Mouse (Mus musculus) neural tube, embryonic 15.5 days (tissue): ENCODE measurements at regions not wholly inside any gene's neighbourhood (a gene's known extent, or its start where the extent isn't known, plus 50 kb on each side); places are given as distances from the start of the nearest gene placed in this dataset.

Source experiments
- ATAC-seq: fragments of 200-750 bp; cut with Nextera tagmentation; 2 replicates; pipeline ENCODE4 v1.8.0; 2017; ENCODE audit warnings: mild to moderate bottlenecking, moderate TSS enrichment, moderate library complexity; ENCODE audit not compliant: low FRiP score
- H3K27ac ChIP-seq: fragments of 300-500 bp; sonication (generic); replicated peaks from 2 replicates; pipeline ENCODE4 v1.5.1; 2015; ENCODE audit warnings: mild to moderate bottlenecking, inconsistent platforms
- H3K27me3 ChIP-seq: fragments of 300-500 bp; sonication (generic); replicated peaks from 2 replicates; pipeline ENCODE4 v1.6.1; 2015; ENCODE audit warnings: inconsistent platforms
- H3K36me3 ChIP-seq: fragments of 300-500 bp; sonication (generic); 2 replicates; pipeline ENCODE4 v1.6.1; 2015; ENCODE audit warnings: inconsistent platforms
- H3K4me1 ChIP-seq: fragments of 300-500 bp; sonication (generic); 2 replicates; pipeline ENCODE4 v1.6.1; 2015; ENCODE audit warnings: inconsistent platforms
- H3K4me2 ChIP-seq: fragments of 300-500 bp; sonication (generic); 2 replicates; pipeline ENCODE4 v1.6.1; 2015; ENCODE audit warnings: inconsistent platforms, mild to moderate bottlenecking, moderate library complexity
- H3K4me3 ChIP-seq: fragments of 300-500 bp; sonication (generic); replicated peaks from 2 replicates; pipeline ENCODE4 v1.5.1; 2015; ENCODE audit warnings: mild to moderate bottlenecking, inconsistent platforms
- H3K9ac ChIP-seq: fragments of 300-500 bp; sonication (generic); replicated peaks from 2 replicates; pipeline ENCODE4 v1.6.1; 2015; ENCODE audit warnings: mild to moderate bottlenecking, inconsistent platforms
- H3K9me3 ChIP-seq: fragments of 300-500 bp; sonication (generic); replicated peaks from 2 replicates; pipeline ENCODE4 v1.6.1; 2016; ENCODE audit warnings: inconsistent platforms
- WGBS: fragments of 180-500 bp; shearing (Covaris S2); methylation state at CpG from one replicate; pipeline ENCODE4 v1.1.7; 2015; ENCODE audit warnings: mixed read lengths; 5-methylcytosine and 5-hydroxymethylcytosine counted together

DNA sequence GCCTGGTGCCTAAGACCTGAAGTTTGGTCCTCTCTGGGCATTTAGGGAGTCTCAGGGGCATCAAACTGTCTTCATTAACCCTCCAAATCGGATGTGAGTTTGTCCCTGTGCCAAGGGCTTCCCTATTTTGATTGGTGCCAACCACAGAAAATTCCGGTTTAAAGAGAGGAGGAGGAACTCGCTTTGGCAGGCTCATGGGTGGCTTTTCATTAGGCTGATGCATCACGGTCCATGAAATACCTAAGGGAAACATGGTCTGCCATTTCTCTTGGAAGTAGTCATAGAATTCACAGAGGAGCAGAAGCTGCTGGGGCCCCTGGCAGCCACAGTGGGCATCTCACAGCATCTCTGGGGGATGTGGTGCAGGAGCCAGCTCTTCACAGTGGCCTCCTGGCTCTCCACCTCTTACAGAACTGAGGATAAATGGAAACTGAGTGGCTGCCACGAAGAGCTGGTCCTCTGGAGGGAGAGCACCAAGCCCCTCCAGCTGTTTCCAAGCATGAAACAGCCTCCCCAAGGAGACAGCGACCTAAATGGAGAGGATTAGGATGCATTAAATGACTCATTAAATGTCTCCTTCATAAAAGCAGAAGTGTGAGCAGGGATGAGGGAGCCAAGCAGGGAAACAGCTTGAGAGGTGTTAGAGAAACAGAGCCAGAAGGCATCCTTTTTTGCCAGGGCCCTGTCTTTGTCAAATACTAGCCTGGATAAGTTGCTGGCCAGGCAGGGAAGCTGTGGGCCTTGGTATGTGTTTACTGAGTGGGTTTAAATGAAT, 277.9 kb downstream of the Glrx3 start:
- no peak overlapping the region for H3K27ac ChIP-seq
- H3K36me3 ChIP-seq = no peaks in the 10 kb centered on the region
- no peak overlapping the region for H3K4me3 ChIP-seq
- H3K9ac ChIP-seq = no peak overlapping the region
- peaks cover 23% of the 10 kb centered on the region for H3K4me1 ChIP-seq
- H3K9me3 ChIP-seq = no peaks in the 10 kb centered on the region
- no peak overlapping the region for H3K4me2 ChIP-seq
- no peaks in the 10 kb centered on the region for H3K27me3 ChIP-seq
- 53% methylated on average over 6 of the region's 6 CpGs for WGBS
- ATAC-seq = no peak

DNA sequence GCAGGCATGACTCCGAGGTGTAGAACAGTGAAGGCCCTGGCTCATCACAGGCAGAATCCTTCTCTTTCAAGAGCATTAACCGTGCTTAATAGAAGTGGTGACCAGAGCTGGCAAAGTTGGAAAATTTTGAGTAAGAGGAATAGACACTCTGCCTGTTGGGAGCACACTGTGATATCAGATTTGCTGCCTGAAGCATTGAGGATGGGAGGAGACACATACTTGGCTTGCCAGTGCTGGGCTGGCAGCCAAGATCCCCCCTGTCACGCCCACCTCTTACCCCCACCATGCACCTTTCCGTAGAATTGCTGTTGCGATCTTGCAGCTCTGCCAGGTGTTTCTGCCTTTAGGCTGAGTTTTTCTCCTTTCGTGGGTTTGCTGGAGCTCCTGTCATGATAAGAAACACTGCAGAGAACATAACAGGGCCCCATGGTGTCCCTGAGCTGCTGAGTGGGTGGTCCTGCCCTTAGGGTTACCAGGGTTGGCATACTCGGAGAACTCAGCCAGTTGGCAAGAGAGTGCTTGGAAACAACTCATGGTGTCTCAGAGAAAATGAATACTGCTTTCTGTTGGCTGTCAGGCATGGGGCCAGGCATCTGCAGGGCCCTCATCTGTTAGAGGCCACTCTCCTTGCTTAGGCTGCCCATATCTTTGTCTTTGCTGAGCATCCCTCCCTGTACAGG, 286.1 kb downstream of the Glrx3 start:
- Histone ChIP-seq H3K9ac (no peak overlapping the region), H3K4me2 (no peak overlapping the region), H3K4me1 (peaks cover 6% of the 10 kb centered on the region; the same call in 1 of the 2 replicates), H3K27me3 (no peaks in the 10 kb centered on the region), H3K9me3 (no peaks in the 10 kb centered on the region), H3K27ac (peak overlapping the region; percentile 46; the same call in 1 of the 2 replicates), H3K36me3 (no peaks in the 10 kb centered on the region), H3K4me3 (no peak overlapping the region)
- 60% methylated on average over 7 of the region's 7 CpGs for WGBS
- ATAC-seq = peak; percentile 65; the same call in 1 of the 2 replicates

DNA sequence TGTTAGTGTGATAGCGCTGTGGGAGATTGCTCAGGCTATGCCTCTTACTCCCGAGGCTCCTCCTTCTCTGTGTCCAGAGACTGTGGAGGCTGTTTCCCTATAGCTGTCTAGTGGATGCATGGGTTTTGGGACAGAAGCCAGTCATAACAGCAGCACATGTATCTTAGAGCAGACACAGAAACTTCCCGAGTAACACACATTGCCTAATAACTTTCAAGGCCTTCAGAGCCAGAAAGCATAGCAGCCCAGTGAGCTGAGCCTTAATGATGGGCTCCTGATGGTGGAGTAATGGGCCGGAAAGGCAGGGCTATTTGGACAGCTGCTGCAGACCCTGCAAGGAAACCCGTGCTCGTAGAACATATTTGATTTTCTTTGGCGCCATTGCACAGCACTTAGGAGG, 288.6 kb downstream of the Glrx3 start:
- Histone ChIP-seq H3K9me3 (no peaks in the 10 kb centered on the region), H3K27me3 (no peaks in the 10 kb centered on the region), H3K4me2 (no peak overlapping the region), H3K9ac (no peak overlapping the region), H3K36me3 (no peaks in the 10 kb centered on the region), H3K4me1 (peaks cover 6% of the 10 kb centered on the region; the same call in 1 of the 2 replicates), H3K27ac (no peak overlapping the region), H3K4me3 (no peak overlapping the region)
- no peak for ATAC-seq
- WGBS = 52% methylated on average over 7 of the region's 7 CpGs

DNA sequence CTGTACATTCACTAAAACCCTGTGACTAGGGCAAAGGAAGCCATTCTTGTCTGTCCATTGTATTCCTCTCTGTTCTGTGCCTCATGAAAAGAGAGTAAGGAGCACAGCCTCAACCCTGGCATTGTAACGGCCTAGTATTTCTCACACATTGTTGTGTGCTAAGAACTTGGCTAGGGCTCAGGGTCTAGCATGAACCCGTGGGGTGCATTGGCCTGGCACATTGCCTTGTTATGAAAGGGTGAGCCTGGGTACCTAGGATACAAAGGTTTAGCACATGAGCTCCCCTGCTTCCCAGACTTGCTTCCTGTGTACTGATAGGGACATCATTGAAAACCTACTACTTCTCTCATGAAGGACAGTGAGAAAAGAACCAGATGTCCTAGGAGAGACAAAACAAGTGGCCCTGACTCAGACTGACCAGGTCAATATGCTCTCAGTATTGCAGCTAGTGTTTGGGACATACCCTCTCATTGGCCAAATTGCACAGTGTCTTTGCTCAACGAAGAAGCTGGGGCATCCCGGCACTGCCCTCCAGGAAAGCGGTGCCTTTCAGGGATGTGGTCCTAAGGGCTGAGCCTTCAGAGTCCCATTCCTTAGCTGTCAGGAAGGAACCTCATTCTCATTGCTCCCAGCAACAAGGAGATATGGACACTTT, 298.6 kb downstream of the Glrx3 start:
- Histone ChIP-seq H3K4me3 (no peak overlapping the region), H3K4me2 (no peak overlapping the region), H3K27me3 (no peaks in the 10 kb centered on the region), H3K36me3 (no peaks in the 10 kb centered on the region), H3K4me1 (peaks cover 4% of the 10 kb centered on the region; the same call in 1 of the 2 replicates), H3K9ac (no peak overlapping the region), H3K9me3 (no peaks in the 10 kb centered on the region), H3K27ac (no peak overlapping the region)
- ATAC-seq = no peak
- 80% methylated on average over 5 of the region's 5 CpGs for WGBS

DNA sequence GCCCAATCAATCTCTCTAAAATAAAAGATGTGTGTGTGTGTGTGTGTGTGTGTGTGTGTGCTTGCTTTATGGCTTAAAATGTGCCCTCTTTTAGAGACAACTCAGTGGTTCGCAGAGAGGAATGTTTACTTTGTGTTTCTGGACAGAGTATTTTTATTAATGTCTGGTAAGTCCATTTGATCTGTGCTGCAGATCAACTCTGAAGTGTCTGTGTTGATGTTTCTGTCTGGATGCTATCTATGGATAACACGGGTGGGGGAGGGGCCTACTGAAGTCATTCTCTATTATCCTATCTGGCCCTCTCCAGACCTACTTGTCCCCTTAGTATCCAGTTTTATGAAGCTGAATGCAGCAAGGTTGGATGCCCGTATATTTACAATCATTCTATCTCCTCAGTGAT, 304.3 kb downstream of the Glrx3 start:
- WGBS = 59% methylated on average over 3 of the region's 3 CpGs
- Histone ChIP-seq H3K27ac (peak overlapping the region; percentile 68), H3K4me2 (no peak overlapping the region), H3K9me3 (no peaks in the 10 kb centered on the region), H3K9ac (no peak overlapping the region), H3K36me3 (no peaks in the 10 kb centered on the region), H3K27me3 (no peaks in the 10 kb centered on the region), H3K4me1 (peaks cover 15% of the 10 kb centered on the region), H3K4me3 (no peak overlapping the region)
- ATAC-seq = no peak

DNA sequence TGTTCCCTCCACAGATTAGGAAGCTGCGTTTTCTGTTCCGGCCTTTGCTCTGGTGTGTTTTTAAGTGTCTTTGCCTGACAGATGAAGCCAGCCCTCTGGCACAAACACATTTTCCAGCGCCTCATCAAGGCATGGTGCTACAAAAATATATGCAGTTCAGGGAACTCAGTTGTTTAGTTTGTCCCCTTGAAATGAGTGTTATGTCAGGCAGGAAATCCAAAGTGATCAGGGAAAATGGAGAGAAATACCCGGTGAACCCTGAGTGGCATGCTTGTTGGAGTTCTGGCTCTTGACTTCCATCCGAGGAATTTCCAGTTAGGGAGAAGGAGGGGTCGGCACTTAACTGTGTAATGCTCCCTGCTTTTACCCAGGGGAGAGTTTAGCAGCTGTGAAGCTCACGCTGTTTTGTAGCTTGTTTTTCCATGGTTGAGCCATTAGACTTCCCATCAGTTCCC, 304.9 kb downstream of the Glrx3 start:
- peak overlapping the region; percentile 68 for H3K27ac ChIP-seq
- no peak for ATAC-seq

DNA sequence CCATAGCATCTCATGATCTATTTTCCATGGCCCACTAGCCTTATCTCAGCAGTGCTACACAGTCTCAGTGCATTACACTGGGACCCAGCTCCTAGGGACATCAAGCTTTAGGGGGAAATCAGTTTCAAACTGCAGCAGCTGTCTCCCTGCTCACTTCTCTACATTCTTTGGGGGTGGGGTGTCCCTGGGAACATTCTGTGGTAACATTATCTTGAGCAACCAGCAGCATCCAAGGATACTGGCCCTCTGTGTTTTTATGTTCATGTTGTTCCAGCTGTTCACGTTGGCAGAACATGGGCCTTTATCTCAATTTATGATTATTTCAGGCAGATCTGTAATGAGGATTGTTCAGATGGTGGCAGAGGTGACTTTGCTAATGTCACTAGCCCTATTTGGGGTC, 308.2 kb downstream of the Glrx3 start:
- Histone ChIP-seq H3K27me3 (no peaks in the 10 kb centered on the region), H3K9me3 (no peaks in the 10 kb centered on the region), H3K9ac (no peak overlapping the region), H3K4me1 (peaks cover 21% of the 10 kb centered on the region), H3K4me2 (no peak overlapping the region), H3K36me3 (no peaks in the 10 kb centered on the region), H3K27ac (no peak overlapping the region), H3K4me3 (no peak overlapping the region)
- 49% methylated on average over 1 of the region's 1 CpGs for WGBS
- no peak for ATAC-seq

More for the DNA sequence above, 304.9 kb downstream of the Glrx3 start:
- no peak overlapping the region for H3K9ac ChIP-seq
- no peak overlapping the region for H3K4me3 ChIP-seq
- peaks cover 15% of the 10 kb centered on the region for H3K4me1 ChIP-seq
- H3K4me2 ChIP-seq = no peak overlapping the region
- H3K9me3 ChIP-seq = no peaks in the 10 kb centered on the region
- 36% methylated on average over 7 of the region's 7 CpGs for WGBS
- H3K27me3 ChIP-seq = no peaks in the 10 kb centered on the region
- H3K36me3 ChIP-seq = no peaks in the 10 kb centered on the region

DNA sequence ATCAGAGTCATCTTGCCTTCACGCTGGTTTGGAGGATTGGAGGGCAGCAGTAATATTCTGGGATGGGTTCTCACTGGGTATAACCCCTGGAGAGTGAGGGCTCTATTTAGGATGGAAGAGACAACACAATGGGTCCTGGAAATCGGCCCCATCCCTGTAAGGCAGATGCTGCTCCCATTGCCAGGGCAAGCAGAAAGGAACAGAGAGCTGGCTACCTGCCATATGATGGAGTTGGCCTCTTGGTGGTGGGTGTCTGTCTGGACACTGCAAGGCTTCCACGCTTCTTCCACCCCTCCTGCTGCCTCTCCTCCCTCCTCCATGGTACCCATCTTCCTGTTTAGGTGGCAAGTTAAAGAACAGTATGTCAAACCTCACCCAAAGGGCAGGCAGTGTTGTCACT, 308.6 kb downstream of the Glrx3 start:
- WGBS = 67% methylated on average over 3 of the region's 3 CpGs
- ATAC-seq = no peak

DNA sequence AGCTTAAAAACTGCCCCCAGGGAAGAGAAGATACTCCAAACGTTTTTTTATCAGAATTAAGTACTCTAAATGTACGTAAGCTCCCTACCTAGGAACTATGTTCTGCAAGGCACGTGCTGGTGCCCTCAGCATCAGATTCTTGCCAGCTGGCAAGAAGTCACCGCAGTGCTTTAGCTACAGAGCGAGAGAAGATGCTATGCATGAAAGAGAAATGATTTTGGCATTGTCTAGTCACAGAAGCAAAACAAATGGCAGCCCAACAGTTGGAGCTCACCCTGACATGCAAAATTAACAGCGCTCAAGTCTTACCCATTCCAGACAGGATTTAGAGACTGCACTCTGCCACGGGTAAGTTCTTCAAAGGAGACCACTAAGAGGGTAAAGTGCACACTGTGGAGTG, 311.5 kb downstream of the Glrx3 start:
- no peak overlapping the region for H3K9ac ChIP-seq
- no peak overlapping the region for H3K4me3 ChIP-seq
- H3K27me3 ChIP-seq = no peaks in the 10 kb centered on the region
- H3K4me2 ChIP-seq = no peak overlapping the region
- no peaks in the 10 kb centered on the region for H3K36me3 ChIP-seq
- peaks cover 11% of the 10 kb centered on the region; the same call in 1 of the 2 replicates for H3K4me1 ChIP-seq
- H3K27ac ChIP-seq = no peak overlapping the region; the same call in 1 of the 2 replicates
- H3K9me3 ChIP-seq = no peaks in the 10 kb centered on the region
- no peak for ATAC-seq
- WGBS = 63% methylated on average over 7 of the region's 7 CpGs

More for the DNA sequence above, 308.6 kb downstream of the Glrx3 start:
- Histone ChIP-seq H3K4me2 (no peak overlapping the region), H3K4me3 (no peak overlapping the region), H3K27ac (no peak overlapping the region), H3K9ac (no peak overlapping the region), H3K9me3 (no peaks in the 10 kb centered on the region), H3K36me3 (no peaks in the 10 kb centered on the region), H3K27me3 (no peaks in the 10 kb centered on the region), H3K4me1 (peaks cover 21% of the 10 kb centered on the region)

DNA sequence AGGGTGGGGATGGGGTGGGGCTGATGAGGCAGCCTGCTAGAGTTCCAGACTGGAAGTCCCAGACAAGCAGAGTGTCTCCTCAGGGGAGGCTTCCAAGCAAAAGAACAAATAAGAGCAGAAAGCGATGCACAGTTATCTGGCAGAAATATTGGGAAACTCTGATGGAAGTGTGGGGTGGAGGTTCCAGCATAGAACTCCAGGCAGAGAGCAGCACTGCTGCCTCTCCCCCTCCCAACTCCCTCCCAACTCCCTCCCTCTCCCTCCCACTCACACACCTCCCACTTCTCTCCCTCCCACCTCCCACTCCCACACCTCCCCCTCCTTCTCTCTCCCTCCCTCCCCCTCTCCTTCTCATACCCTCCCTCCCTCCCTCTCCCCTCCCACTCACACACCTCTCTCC, 313.3 kb downstream of the Glrx3 start:
- 93% methylated on average over 1 of the region's 1 CpGs for WGBS
- no peaks in the 10 kb centered on the region for H3K36me3 ChIP-seq
- no peak overlapping the region for H3K4me2 ChIP-seq
- H3K9me3 ChIP-seq = no peaks in the 10 kb centered on the region
- peaks cover 7% of the 10 kb centered on the region; the same call in 1 of the 2 replicates for H3K4me1 ChIP-seq
- no peak overlapping the region for H3K9ac ChIP-seq
- no peak for ATAC-seq
- no peak overlapping the region for H3K27ac ChIP-seq
- no peaks in the 10 kb centered on the region for H3K27me3 ChIP-seq
- no peak overlapping the region for H3K4me3 ChIP-seq

DNA sequence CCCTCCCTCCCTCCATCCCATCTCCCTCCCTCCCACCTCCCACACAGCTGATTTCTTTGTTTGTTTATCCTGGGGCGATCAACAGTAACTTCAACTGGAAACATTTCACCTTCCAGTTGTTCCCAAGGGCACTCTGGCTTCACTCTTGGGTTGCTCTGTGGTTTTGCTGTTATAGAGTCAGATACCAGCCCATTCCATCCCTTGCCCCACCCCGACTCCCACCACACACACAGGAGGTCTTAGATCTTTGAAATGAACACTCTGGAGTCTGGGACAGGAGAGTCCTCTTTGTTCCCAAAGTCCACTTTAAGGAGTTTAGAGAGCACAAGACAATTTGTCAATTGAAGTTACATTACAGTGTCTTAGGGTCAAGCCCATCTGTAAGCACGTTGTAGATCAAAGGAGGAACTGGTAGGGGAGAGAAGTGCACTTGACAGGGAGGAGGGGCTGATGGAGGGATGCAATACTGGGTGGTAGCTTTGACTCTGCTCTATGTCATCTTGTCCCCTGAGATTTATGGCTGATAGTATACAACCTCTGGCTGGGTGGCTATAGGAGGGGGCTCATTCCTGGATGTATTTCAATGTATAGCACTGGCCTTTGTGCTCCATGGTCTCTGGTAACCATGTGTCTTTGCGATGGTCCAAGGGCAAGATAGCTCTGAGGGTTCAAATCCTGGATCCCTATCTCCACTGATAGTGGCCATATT, 313.9 kb downstream of the Glrx3 start:
- ATAC-seq = no peak

More for the DNA sequence above, 313.9 kb downstream of the Glrx3 start:
- Histone ChIP-seq H3K9ac (no peak overlapping the region), H3K36me3 (no peaks in the 10 kb centered on the region), H3K4me3 (no peak overlapping the region), H3K4me1 (0 out of 2 replicates have a peak, but pooled peaks cover 6% of the 10 kb centered on the region), H3K4me2 (no peak overlapping the region), H3K9me3 (no peaks in the 10 kb centered on the region), H3K27me3 (no peaks in the 10 kb centered on the region), H3K27ac (no peak overlapping the region)
- 39% methylated on average over 4 of the region's 4 CpGs for WGBS
